Mouse (Mus musculus): Measurements from ENCODE around the gene Hs3st3b1. TPM values are rescaled to one million over a fixed set of nuclear protein-coding genes. Genes with fewer than 3 reads are reported as not detected.

The Hs3st3b1 gene
- total and polyA plus RNA-seq, 2 experiments from 2014 or later = 0.86 to 2.9 TPM

GRCm38 (mm10) chr11:63943268-63943890 is 21.3 kb upstream of the Hs3st3b1 start:
- H3K9ac ChIP-seq (replicated peaks; ENCODE audit: low read depth, low read length) = no peak overlapping the region
- H3K36me3 ChIP-seq (replicated peaks; ENCODE audit: control insufficient read depth, insufficient read depth, low read length) = no peaks in the 10 kb centered on the region
- no peaks in the 10 kb centered on the region for H3K27me3 ChIP-seq (ENCODE audit: control insufficient read depth, insufficient read depth, low read length)
- ATAC-seq (ENCODE audit: insufficient read depth, low read depth) = no peak
- H3K4me2 ChIP-seq (ENCODE audit: low read depth, low read length) = no peak overlapping the region
- H3K4me3 ChIP-seq (ENCODE audit: low read depth, low read length) = no peak overlapping the region
- no peak for DNase-seq (ENCODE audit: low spot score)
- WGBS = 86% methylated on average over 13 of the region's 13 CpGs
- peaks cover 8% of the 10 kb centered on the region for H3K4me1 ChIP-seq (ENCODE audit: control insufficient read depth, insufficient read depth)
- no peaks in the 10 kb centered on the region for H3K9me3 ChIP-seq (replicated peaks; ENCODE audit: control insufficient read depth, low read length)
- no peak overlapping the region for H3K27ac ChIP-seq (ENCODE audit: low read depth)
- TF ChIP-seq CTCF (IDR thresholded peaks at IDR 0.05; ENCODE audit: low read depth) (no peak), EP300 (IDR thresholded peaks at IDR 0.05; ENCODE audit: low read depth) (no peak)

GRCm38 (mm10) chr11:63942177-63942576 is 20.1 kb upstream of the Hs3st3b1 start:
- no peak for DNase-seq (ENCODE audit: low spot score)
- H3K9me3 ChIP-seq (replicated peaks; ENCODE audit: control insufficient read depth, low read length) = no peaks in the 10 kb centered on the region
- H3K4me1 ChIP-seq (ENCODE audit: control insufficient read depth, insufficient read depth) = peaks cover 6% of the 10 kb centered on the region
- no peak overlapping the region for H3K4me3 ChIP-seq (ENCODE audit: low read depth, low read length)
- no peak overlapping the region for H3K9ac ChIP-seq (replicated peaks; ENCODE audit: low read depth, low read length)
- no peak overlapping the region for H3K27ac ChIP-seq (ENCODE audit: low read depth)
- no peak overlapping the region for H3K4me2 ChIP-seq (ENCODE audit: low read depth, low read length)
- WGBS = 74% methylated on average over 8 of the region's 8 CpGs
- TF ChIP-seq CTCF (IDR thresholded peaks at IDR 0.05; ENCODE audit: low read depth) (no peak), EP300 (IDR thresholded peaks at IDR 0.05; ENCODE audit: low read depth) (no peak)
- H3K36me3 ChIP-seq (replicated peaks; ENCODE audit: control insufficient read depth, insufficient read depth, low read length) = no peaks in the 10 kb centered on the region
- H3K27me3 ChIP-seq (ENCODE audit: control insufficient read depth, insufficient read depth, low read length) = no peaks in the 10 kb centered on the region
- no peak for ATAC-seq (ENCODE audit: insufficient read depth, low read depth)

GRCm38 (mm10) chr11:63936641-63937040 is 14.6 kb upstream of the Hs3st3b1 start:
- H3K4me1 ChIP-seq (ENCODE audit: control insufficient read depth, insufficient read depth) = no peaks in the 10 kb centered on the region
- TF ChIP-seq CTCF (IDR thresholded peaks at IDR 0.05; ENCODE audit: low read depth) (no peak), EP300 (IDR thresholded peaks at IDR 0.05; ENCODE audit: low read depth) (no peak)
- H3K9me3 ChIP-seq (replicated peaks; ENCODE audit: control insufficient read depth, low read length) = no peaks in the 10 kb centered on the region
- 0 out of 2 replicates have a peak, but pooled peaks cover 6% of the 10 kb centered on the region for H3K27me3 ChIP-seq (ENCODE audit: control insufficient read depth, insufficient read depth, low read length)
- 54% methylated on average over 3 of the region's 3 CpGs for WGBS
- H3K27ac ChIP-seq (ENCODE audit: low read depth) = no peak overlapping the region
- ATAC-seq (ENCODE audit: insufficient read depth, low read depth) (no peak), DNase-seq (ENCODE audit: low spot score) (no peak)
- H3K4me3 ChIP-seq (ENCODE audit: low read depth, low read length) = no peak overlapping the region
- H3K9ac ChIP-seq (replicated peaks; ENCODE audit: low read depth, low read length) = no peak overlapping the region
- no peaks in the 10 kb centered on the region for H3K36me3 ChIP-seq (replicated peaks; ENCODE audit: control insufficient read depth, insufficient read depth, low read length)
- no peak overlapping the region for H3K4me2 ChIP-seq (ENCODE audit: low read depth, low read length)

GRCm38 (mm10) chr11:63926901-63927300 is 4.8 kb upstream of the Hs3st3b1 start:
- DNase-seq (ENCODE audit: low spot score) = no peak
- TF ChIP-seq EP300 (IDR thresholded peaks at IDR 0.05; ENCODE audit: low read depth) (no peak), CTCF (IDR thresholded peaks at IDR 0.05; ENCODE audit: low read depth) (no peak)
- 77% methylated on average over 6 of the region's 6 CpGs for WGBS
- Histone ChIP-seq H3K27ac (ENCODE audit: low read depth) (no peak overlapping the region), H3K4me1 (ENCODE audit: control insufficient read depth, insufficient read depth) (peaks cover 6% of the 10 kb centered on the region), H3K4me2 (ENCODE audit: low read depth, low read length) (no peak overlapping the region), H3K36me3 (replicated peaks; ENCODE audit: control insufficient read depth, insufficient read depth, low read length) (no peaks in the 10 kb centered on the region), H3K4me3 (ENCODE audit: low read depth, low read length) (no peak overlapping the region), H3K9me3 (replicated peaks; ENCODE audit: control insufficient read depth, low read length) (no peaks in the 10 kb centered on the region), H3K9ac (replicated peaks; ENCODE audit: low read depth, low read length) (no peak overlapping the region), H3K27me3 (ENCODE audit: control insufficient read depth, insufficient read depth, low read length) (peaks cover 40% of the 10 kb centered on the region)
- ATAC-seq (ENCODE audit: insufficient read depth, low read depth) = no peak

- peak; percentile 60 for ATAC-seq (ENCODE audit: insufficient read depth, low read depth)
These were observed 3.1 kb upstream of the Hs3st3b1 start for GRCm38 (mm10) chr11:63925161-63925582.

More at GRCm38 (mm10) chr11:63925161-63925582, 3.1 kb upstream of the Hs3st3b1 start:
- Histone ChIP-seq H3K4me3 (ENCODE audit: low read depth, low read length) (peak overlapping the region; percentile 40), H3K9me3 (replicated peaks; ENCODE audit: control insufficient read depth, low read length) (no peaks in the 10 kb centered on the region), H3K27me3 (ENCODE audit: control insufficient read depth, insufficient read depth, low read length) (peaks cover 57% of the 10 kb centered on the region), H3K9ac (replicated peaks; ENCODE audit: low read depth, low read length) (no peak overlapping the region), H3K4me1 (ENCODE audit: control insufficient read depth, insufficient read depth) (peaks cover 6% of the 10 kb centered on the region), H3K27ac (ENCODE audit: low read depth) (no peak overlapping the region), H3K4me2 (ENCODE audit: low read depth, low read length) (peak overlapping the region; percentile 60), H3K36me3 (replicated peaks; ENCODE audit: control insufficient read depth, insufficient read depth, low read length) (no peaks in the 10 kb centered on the region)
- TF ChIP-seq CTCF (IDR thresholded peaks at IDR 0.05; ENCODE audit: low read depth) = peak; percentile 88
- no peak for TF ChIP-seq EP300 (IDR thresholded peaks at IDR 0.05; ENCODE audit: low read depth)
- DNase-seq (ENCODE audit: low spot score) = peak; percentile 59
- 2% methylated on average over 31 of the region's 31 CpGs for WGBS

Measured in heart, postnatal 0 days (tissue).